Mouse (Mus musculus): ENCODE measurements around the gene Frmd8. TPM values are rescaled to one million over a fixed set of nuclear protein-coding genes. Genes with fewer than 3 reads are reported as not detected.
"Not testable (repeated sequence)": the region's sequence is repeated elsewhere in the genome, so short reads cannot be mapped to it uniquely, and the experiment has no call there.

The Frmd8 gene
- polyA plus RNA-seq, 1 experiment from 2014 or later = 9.4 TPM

- H3K4me2 ChIP-seq (ENCODE audit: low read depth, low read length) = no peak overlapping the region; the same call in 1 of the 2 replicates
- ATAC-seq (ENCODE audit: low read depth) = no peak
Measured at GRCm38 (mm10) chr19:5891521-5892258, 16.6 kb upstream of the Frmd8 start.

GRCm38 (mm10) chr19:5889211-5889610, 14.1 kb upstream of the Frmd8 start:
- Histone ChIP-seq H3K36me3 (ENCODE audit: control insufficient read depth, insufficient read depth, low read length) (no peaks in the 10 kb centered on the region), H3K27ac (ENCODE audit: low read depth, low read length) (no peak overlapping the region), H3K9ac (replicated peaks; ENCODE audit: low read depth, low read length) (no peak overlapping the region), H3K4me1 (ENCODE audit: control insufficient read depth, insufficient read depth, low read length) (peaks cover 18% of the 10 kb centered on the region), H3K9me3 (ENCODE audit: control insufficient read depth, low read length) (no peaks in the 10 kb centered on the region), H3K4me3 (ENCODE audit: low read depth, low read length) (no peak overlapping the region), H3K27me3 (ENCODE audit: control insufficient read depth, insufficient read depth, low read length) (no peaks in the 10 kb centered on the region), H3K4me2 (ENCODE audit: low read depth, low read length) (no peak overlapping the region)
- 71% methylated on average over 4 of the region's 4 CpGs for WGBS
- no peak for ATAC-seq (ENCODE audit: low read depth)

More at GRCm38 (mm10) chr19:5891521-5892258, 16.6 kb upstream of the Frmd8 start:
- WGBS = 95% methylated on average over 12 of the region's 12 CpGs
- Histone ChIP-seq H3K9ac (replicated peaks; ENCODE audit: low read depth, low read length) (no peak overlapping the region), H3K36me3 (ENCODE audit: control insufficient read depth, insufficient read depth, low read length) (0 out of 2 replicates have a peak, but pooled peaks cover 3% of the 10 kb centered on the region), H3K27me3 (ENCODE audit: control insufficient read depth, insufficient read depth, low read length) (no peaks in the 10 kb centered on the region), H3K4me1 (ENCODE audit: control insufficient read depth, insufficient read depth, low read length) (peaks cover 18% of the 10 kb centered on the region), H3K4me3 (ENCODE audit: low read depth, low read length) (no peak overlapping the region), H3K27ac (ENCODE audit: low read depth, low read length) (no peak overlapping the region), H3K9me3 (ENCODE audit: control insufficient read depth, low read length) (no peaks in the 10 kb centered on the region)

- Histone ChIP-seq H3K9me3 (ENCODE audit: control insufficient read depth, low read length) (no peaks in the 10 kb centered on the region), H3K27ac (ENCODE audit: low read depth, low read length) (no peak overlapping the region), H3K4me1 (ENCODE audit: control insufficient read depth, insufficient read depth, low read length) (peaks cover 7% of the 10 kb centered on the region; the same call in 1 of the 2 replicates), H3K4me2 (ENCODE audit: low read depth, low read length) (no peak overlapping the region), H3K27me3 (ENCODE audit: control insufficient read depth, insufficient read depth, low read length) (no peaks in the 10 kb centered on the region), H3K9ac (replicated peaks; ENCODE audit: low read depth, low read length) (no peak overlapping the region), H3K4me3 (ENCODE audit: low read depth, low read length) (no peak overlapping the region), H3K36me3 (ENCODE audit: control insufficient read depth, insufficient read depth, low read length) (no peaks in the 10 kb centered on the region)
- 89% methylated on average over 3 of the region's 3 CpGs for WGBS
- ATAC-seq (ENCODE audit: low read depth) = no peak
Measured at GRCm38 (mm10) chr19:5887234-5887815, 12.3 kb upstream of the Frmd8 start.

GRCm38 (mm10) chr19:5885838-5886237, 10.8 kb upstream of the Frmd8 start:
- Histone ChIP-seq H3K9me3 (ENCODE audit: control insufficient read depth, low read length) (no peaks in the 10 kb centered on the region), H3K27me3 (ENCODE audit: control insufficient read depth, insufficient read depth, low read length) (no peaks in the 10 kb centered on the region), H3K4me1 (ENCODE audit: control insufficient read depth, insufficient read depth, low read length) (no peaks in the 10 kb centered on the region), H3K4me3 (ENCODE audit: low read depth, low read length) (no peak overlapping the region), H3K9ac (replicated peaks; ENCODE audit: low read depth, low read length) (no peak overlapping the region), H3K27ac (ENCODE audit: low read depth, low read length) (no peak overlapping the region), H3K36me3 (ENCODE audit: control insufficient read depth, insufficient read depth, low read length) (no peaks in the 10 kb centered on the region), H3K4me2 (ENCODE audit: low read depth, low read length) (no peak overlapping the region)
- no peak for ATAC-seq (ENCODE audit: low read depth)
- WGBS = 61% methylated on average over 4 of the region's 4 CpGs

GRCm38 (mm10) chr19:5883935-5884334, 8.9 kb upstream of the Frmd8 start:
- 68% methylated on average over 1 of the region's 1 CpGs for WGBS
- Histone ChIP-seq H3K9ac (replicated peaks; ENCODE audit: low read depth, low read length) (no peak overlapping the region), H3K27ac (ENCODE audit: low read depth, low read length) (no peak overlapping the region), H3K4me2 (ENCODE audit: low read depth, low read length) (no peak overlapping the region), H3K36me3 (ENCODE audit: control insufficient read depth, insufficient read depth, low read length) (no peaks in the 10 kb centered on the region), H3K27me3 (ENCODE audit: control insufficient read depth, insufficient read depth, low read length) (no peaks in the 10 kb centered on the region), H3K9me3 (ENCODE audit: control insufficient read depth, low read length) (no peaks in the 10 kb centered on the region), H3K4me3 (ENCODE audit: low read depth, low read length) (no peak overlapping the region), H3K4me1 (ENCODE audit: control insufficient read depth, insufficient read depth, low read length) (no peaks in the 10 kb centered on the region)
- ATAC-seq (ENCODE audit: low read depth) = no peak

GRCm38 (mm10) chr19:5882079-5882478, 7.0 kb upstream of the Frmd8 start:
- H3K36me3 ChIP-seq (ENCODE audit: control insufficient read depth, insufficient read depth, low read length); H3K4me1 ChIP-seq (ENCODE audit: control insufficient read depth, insufficient read depth, low read length); H3K4me2 ChIP-seq (ENCODE audit: low read depth, low read length); H3K9ac ChIP-seq (replicated peaks; ENCODE audit: low read depth, low read length); H3K9me3 ChIP-seq (ENCODE audit: control insufficient read depth, low read length); H3K4me3 ChIP-seq (ENCODE audit: low read depth, low read length); H3K27ac ChIP-seq (ENCODE audit: low read depth, low read length); ATAC-seq (ENCODE audit: low read depth); H3K27me3 ChIP-seq (ENCODE audit: control insufficient read depth, insufficient read depth, low read length): not testable (repeated sequence)
- WGBS = 89% methylated on average over 5 of the region's 5 CpGs

GRCm38 (mm10) chr19:5881155-5881554, 6.1 kb upstream of the Frmd8 start:
- Histone ChIP-seq H3K9me3 (ENCODE audit: control insufficient read depth, low read length) (no peaks in the 10 kb centered on the region), H3K27me3 (ENCODE audit: control insufficient read depth, insufficient read depth, low read length) (no peaks in the 10 kb centered on the region), H3K4me2 (ENCODE audit: low read depth, low read length) (no peak overlapping the region), H3K27ac (ENCODE audit: low read depth, low read length) (no peak overlapping the region), H3K9ac (replicated peaks; ENCODE audit: low read depth, low read length) (no peak overlapping the region), H3K4me1 (ENCODE audit: control insufficient read depth, insufficient read depth, low read length) (no peaks in the 10 kb centered on the region), H3K36me3 (ENCODE audit: control insufficient read depth, insufficient read depth, low read length) (no peaks in the 10 kb centered on the region), H3K4me3 (ENCODE audit: low read depth, low read length) (no peak overlapping the region)
- WGBS = 91% methylated on average over 6 of the region's 6 CpGs
- ATAC-seq (ENCODE audit: low read depth) = no peak

- Histone ChIP-seq H3K9ac (replicated peaks; ENCODE audit: low read depth, low read length) (no peak overlapping the region), H3K4me3 (ENCODE audit: low read depth, low read length) (no peak overlapping the region), H3K27ac (ENCODE audit: low read depth, low read length) (no peak overlapping the region), H3K36me3 (ENCODE audit: control insufficient read depth, insufficient read depth, low read length) (no peaks in the 10 kb centered on the region), H3K27me3 (ENCODE audit: control insufficient read depth, insufficient read depth, low read length) (no peaks in the 10 kb centered on the region), H3K4me1 (ENCODE audit: control insufficient read depth, insufficient read depth, low read length) (no peaks in the 10 kb centered on the region; the same call in 1 of the 2 replicates), H3K4me2 (ENCODE audit: low read depth, low read length) (no peak overlapping the region), H3K9me3 (ENCODE audit: control insufficient read depth, low read length) (no peaks in the 10 kb centered on the region)
- 92% methylated on average over 7 of the region's 7 CpGs for WGBS
- ATAC-seq (ENCODE audit: low read depth) = no peak
Measured at GRCm38 (mm10) chr19:5879735-5880134, 4.7 kb upstream of the Frmd8 start.

GRCm38 (mm10) chr19:5878916-5879315, 3.8 kb upstream of the Frmd8 start:
- no peak for ATAC-seq (ENCODE audit: low read depth)
- H3K27ac ChIP-seq (ENCODE audit: low read depth, low read length) = no peak overlapping the region
- 88% methylated on average over 3 of the region's 3 CpGs for WGBS
- no peak overlapping the region for H3K9ac ChIP-seq (replicated peaks; ENCODE audit: low read depth, low read length)
- no peaks in the 10 kb centered on the region for H3K36me3 ChIP-seq (ENCODE audit: control insufficient read depth, insufficient read depth, low read length)
- no peaks in the 10 kb centered on the region for H3K27me3 ChIP-seq (ENCODE audit: control insufficient read depth, insufficient read depth, low read length)
- H3K9me3 ChIP-seq (ENCODE audit: control insufficient read depth, low read length) = no peaks in the 10 kb centered on the region
- no peak overlapping the region for H3K4me2 ChIP-seq (ENCODE audit: low read depth, low read length)
- peaks cover 7% of the 10 kb centered on the region for H3K4me1 ChIP-seq (ENCODE audit: control insufficient read depth, insufficient read depth, low read length)
- no peak overlapping the region for H3K4me3 ChIP-seq (ENCODE audit: low read depth, low read length)

All from neural tube, embryonic 14.5 days (tissue).